Mouse (Mus musculus) thymus, postnatal 0 days (tissue): ENCODE measurements around the gene Agbl3. TPM values are rescaled to one million over a fixed set of nuclear protein-coding genes. Genes with fewer than 3 reads are reported as not detected.

Experiments used
- DNase-seq: peaks from one replicate; pipeline ENCODE4 v3.0.0-alpha.2; 2015; ENCODE audit warnings: low spot score
- polyA plus RNA-seq: library from polyadenylated mRNA; unstranded; fragments of >200 nt; fragmentation: Nextera tagmentation; extraction: Ambion mirVana; gene quantifications from 2 replicates; pipeline ENCODE4 v1.2.1, GENCODE M21; 2015

The Agbl3 gene
- polyA plus RNA-seq, 1 experiment from 2014 or later: 8.8 TPM

GRCm38 (mm10) chr6:34796881-34797280 is 16.6 kb downstream of the Agbl3 start:
- DNase-seq: no peak

GRCm38 (mm10) chr6:34797887-34798286 is 17.7 kb downstream of the Agbl3 start:
- DNase-seq: no peak

- no peak for DNase-seq
Measured at GRCm38 (mm10) chr6:34805582-34805981, 25.4 kb downstream of the Agbl3 start.

- DNase-seq: no peak
Measured at GRCm38 (mm10) chr6:34810651-34811050, 30.4 kb downstream of the Agbl3 start.

GRCm38 (mm10) chr6:34824406-34824805 is 44.2 kb downstream of the Agbl3 start:
- DNase-seq: no peak

GRCm38 (mm10) chr6:34832352-34832751 is 52.1 kb downstream of the Agbl3 start:
- DNase-seq: no peak

- peak; percentile 42 for DNase-seq
Measured at GRCm38 (mm10) chr6:34861546-34862053, 81.4 kb downstream of the Agbl3 start.

- DNase-seq: peak; percentile 80
Measured at GRCm38 (mm10) chr6:34862381-34862780, 82.1 kb downstream of the Agbl3 start.

GRCm38 (mm10) chr6:34862791-34863403 is 82.7 kb downstream of the Agbl3 start, which contains the start of gene Tmem140:
Tmem140 (plus strand) TSS chr6:34863146.
- peak; percentile 77 for DNase-seq

- DNase-seq: no peak
Measured at GRCm38 (mm10) chr6:34863786-34864514, 83.7 kb downstream of the Agbl3 start.

- no peak for DNase-seq
Measured at GRCm38 (mm10) chr6:34865213-34865612, 85.0 kb downstream of the Agbl3 start.

- no peak for DNase-seq
Measured at GRCm38 (mm10) chr6:34865711-34866593, 85.7 kb downstream of the Agbl3 start.

- no peak for DNase-seq
Measured at GRCm38 (mm10) chr6:34866786-34867185, 86.6 kb downstream of the Agbl3 start.

GRCm38 (mm10) chr6:34867301-34867994 is 87.2 kb downstream of the Agbl3 start:
- no peak for DNase-seq

GRCm38 (mm10) chr6:34867995-34868350 is 87.7 kb downstream of the Agbl3 start:
- no peak for DNase-seq

GRCm38 (mm10) chr6:34868507-34869217 is 88.4 kb downstream of the Agbl3 start:
- DNase-seq: no peak

- peak; percentile 86 for DNase-seq
Measured at GRCm38 (mm10) chr6:34869225-34869915, 89.1 kb downstream of the Agbl3 start.

GRCm38 (mm10) chr6:34870136-34870535 is 89.9 kb downstream of the Agbl3 start:
- no peak for DNase-seq

- DNase-seq: no peak
Measured at GRCm38 (mm10) chr6:34870724-34871123, 90.5 kb downstream of the Agbl3 start.

- no peak for DNase-seq
Measured at GRCm38 (mm10) chr6:34871929-34872328, 91.7 kb downstream of the Agbl3 start.
